Mouse (Mus musculus): ENCODE data around the gene Arid2. TPM values are rescaled to one million over a fixed set of nuclear protein-coding genes. Genes with fewer than 3 reads are reported as not detected.
"Not testable (repeated sequence)": the region's sequence is repeated elsewhere in the genome, so short reads cannot be mapped to it uniquely, and the experiment has no call there.

The Arid2 gene
- polyA plus RNA-seq, 1 experiment from 2014 or later: 36.5 TPM

GRCm38 (mm10) chr15:96418161-96418560 is 130.8 kb downstream of the Arid2 start:
- Histone ChIP-seq H3K27me3 (no peaks in the 10 kb centered on the region), H3K9me3 (no peaks in the 10 kb centered on the region), H3K4me3 (replicated peaks) (no peak overlapping the region), H3K27ac (no peak overlapping the region), H3K9ac (replicated peaks) (no peak overlapping the region), H3K4me2 (no peak overlapping the region), H3K4me1 (replicated peaks) (no peaks in the 10 kb centered on the region), H3K36me3 (peaks cover 95% of the 10 kb centered on the region)
- 93% methylated on average over 12 of the region's 12 CpGs for WGBS
- no peak for ATAC-seq (ENCODE audit: insufficient number of reproducible peaks, insufficient read depth, low FRiP score, low TSS enrichment, low read depth)

GRCm38 (mm10) chr15:96419920-96420319 is 132.6 kb downstream of the Arid2 start:
- H3K4me1 ChIP-seq (replicated peaks): no peaks in the 10 kb centered on the region
- H3K9ac ChIP-seq (replicated peaks): no peak overlapping the region
- H3K27ac ChIP-seq: no peak overlapping the region
- H3K9me3 ChIP-seq: no peaks in the 10 kb centered on the region
- no peak for ATAC-seq (ENCODE audit: insufficient number of reproducible peaks, insufficient read depth, low FRiP score, low TSS enrichment, low read depth)
- 95% methylated on average over 8 of the region's 8 CpGs for WGBS
- no peak overlapping the region for H3K4me3 ChIP-seq (replicated peaks)
- H3K27me3 ChIP-seq: no peaks in the 10 kb centered on the region
- H3K4me2 ChIP-seq: no peak overlapping the region
- H3K36me3 ChIP-seq: peaks cover 92% of the 10 kb centered on the region

- Histone ChIP-seq H3K27ac (no peak overlapping the region), H3K9me3 (0 out of 2 replicates have a peak, but pooled peaks cover 4% of the 10 kb centered on the region), H3K4me2 (no peak overlapping the region), H3K9ac (replicated peaks) (no peak overlapping the region), H3K36me3 (peaks cover 62% of the 10 kb centered on the region), H3K27me3 (no peaks in the 10 kb centered on the region), H3K4me3 (replicated peaks) (no peak overlapping the region), H3K4me1 (replicated peaks) (no peaks in the 10 kb centered on the region)
- 93% methylated on average over 1 of the region's 1 CpGs for WGBS
- ATAC-seq (ENCODE audit: insufficient number of reproducible peaks, insufficient read depth, low FRiP score, low TSS enrichment, low read depth): no peak
These were observed 146.9 kb downstream of the Arid2 start for GRCm38 (mm10) chr15:96434202-96434601.

GRCm38 (mm10) chr15:96441480-96441879 is 154.2 kb downstream of the Arid2 start:
- not testable (repeated sequence) for H3K27ac ChIP-seq; H3K9me3 ChIP-seq; H3K9ac ChIP-seq (replicated peaks); ATAC-seq (ENCODE audit: insufficient number of reproducible peaks, insufficient read depth, low FRiP score, low TSS enrichment, low read depth); H3K4me1 ChIP-seq (replicated peaks); H3K4me3 ChIP-seq (replicated peaks); H3K27me3 ChIP-seq; H3K4me2 ChIP-seq
- WGBS: 78% methylated on average over 5 of the region's 6 CpGs
- peaks cover 50% of the 10 kb centered on the region for H3K36me3 ChIP-seq

GRCm38 (mm10) chr15:96446785-96447184 is 159.5 kb downstream of the Arid2 start:
- no peak overlapping the region for H3K4me3 ChIP-seq (replicated peaks)
- 89% methylated on average over 10 of the region's 10 CpGs for WGBS
- H3K4me1 ChIP-seq (replicated peaks): no peaks in the 10 kb centered on the region
- no peak for ATAC-seq (ENCODE audit: insufficient number of reproducible peaks, insufficient read depth, low FRiP score, low TSS enrichment, low read depth)
- no peak overlapping the region for H3K9ac ChIP-seq (replicated peaks)
- no peak overlapping the region for H3K4me2 ChIP-seq
- no peak overlapping the region for H3K27ac ChIP-seq
- H3K27me3 ChIP-seq: no peaks in the 10 kb centered on the region
- peaks cover 54% of the 10 kb centered on the region for H3K36me3 ChIP-seq
- H3K9me3 ChIP-seq: no peaks in the 10 kb centered on the region

- Histone ChIP-seq H3K4me2 (no peak overlapping the region), H3K4me3 (replicated peaks) (no peak overlapping the region), H3K36me3 (peaks cover 47% of the 10 kb centered on the region), H3K9ac (replicated peaks) (no peak overlapping the region), H3K27ac (no peak overlapping the region), H3K4me1 (replicated peaks) (no peaks in the 10 kb centered on the region), H3K9me3 (no peaks in the 10 kb centered on the region), H3K27me3 (no peaks in the 10 kb centered on the region)
- no peak for ATAC-seq (ENCODE audit: insufficient number of reproducible peaks, insufficient read depth, low FRiP score, low TSS enrichment, low read depth)
- 95% methylated on average over 7 of the region's 7 CpGs for whole genome bisulfite sequencing
These were observed 161.5 kb downstream of the Arid2 start for GRCm38 (mm10) chr15:96448656-96449299.

GRCm38 (mm10) chr15:96453346-96453745 is 166.0 kb downstream of the Arid2 start:
- H3K36me3 ChIP-seq: peaks cover 32% of the 10 kb centered on the region
- WGBS: 86% methylated on average over 1 of the region's 1 CpGs

More at GRCm38 (mm10) chr15:96453346-96453745, 166.0 kb downstream of the Arid2 start:
- no peak for ATAC-seq (ENCODE audit: insufficient number of reproducible peaks, insufficient read depth, low FRiP score, low TSS enrichment, low read depth)
- H3K27ac ChIP-seq: no peak overlapping the region
- no peaks in the 10 kb centered on the region for H3K9me3 ChIP-seq
- no peak overlapping the region for H3K9ac ChIP-seq (replicated peaks)
- H3K4me2 ChIP-seq: no peak overlapping the region
- peaks cover 19% of the 10 kb centered on the region for H3K4me1 ChIP-seq (replicated peaks)
- H3K4me3 ChIP-seq (replicated peaks): no peak overlapping the region
- no peaks in the 10 kb centered on the region for H3K27me3 ChIP-seq

Small RNA genes within 50 kb of the gene (microRNA-seq; reads per million reads assigned to microRNA genes)
- gene Gm25397: not detected

Other genes starting within 250 kb of the Arid2 start
- gene Scaf11, start 173.3 kb downstream of the Arid2 start, polyA plus RNA-seq (2016; fragmentation: Nextera tagmentation; extraction: Ambion mirVana): 131 and 133 TPM in 2 replicates

All from limb, embryonic 12.5 days (tissue).